Mouse (Mus musculus): ENCODE data around the gene Plin5.
A peak's percentile ranks its signal among the peaks of the same experiment; 100 is the strongest.

The Plin5 gene

DNA sequence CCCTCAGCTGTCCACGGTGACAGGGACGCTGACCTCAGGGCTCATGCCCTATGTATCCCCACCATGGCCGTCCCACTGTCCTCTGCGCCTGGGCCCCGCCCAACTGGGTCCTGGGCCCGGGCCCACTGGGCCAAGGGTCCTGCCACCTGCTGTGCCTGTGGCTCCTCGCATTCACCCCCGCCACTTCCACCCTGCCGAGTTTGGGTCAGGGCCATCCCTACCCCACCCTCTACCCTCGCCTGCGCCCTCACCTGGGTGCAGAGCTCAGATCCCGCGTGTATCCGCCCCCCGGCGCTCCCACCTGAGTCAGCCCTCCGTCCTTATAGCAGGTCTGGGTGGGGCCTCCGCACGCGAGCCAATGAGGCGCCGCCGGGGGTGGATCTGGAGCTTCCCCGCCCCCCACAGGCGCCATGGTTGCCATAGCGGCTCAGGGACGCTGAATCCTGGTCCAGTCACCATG is at the start of gene Plin5:
Plin5 (minus strand) TSS at position 346 of the 460 bp plus-strand sequence.
- DNase-seq (ENCODE audit: inconsistent ontology term) = peak; percentile 74

GRCm38 (mm10) chr17:56165671-56166070 is 48.3 kb upstream of the Plin5 start:
- DNase-seq (ENCODE audit: inconsistent ontology term) = no peak

GRCm38 (mm10) chr17:56164510-56164909 is 47.1 kb upstream of the Plin5 start:
- DNase-seq (ENCODE audit: inconsistent ontology term) = no peak

GRCm38 (mm10) chr17:56163523-56164102 is 46.2 kb upstream of the Plin5 start:
- DNase-seq (ENCODE audit: inconsistent ontology term) = no peak

GRCm38 (mm10) chr17:56162231-56162774 is 44.9 kb upstream of the Plin5 start, which contains the start of gene Tnfaip8l1:
Gene Tnfaip8l1 (plus strand): TSS chr17:56162477.
- peak; percentile 97 for DNase-seq (ENCODE audit: inconsistent ontology term)

DNA sequence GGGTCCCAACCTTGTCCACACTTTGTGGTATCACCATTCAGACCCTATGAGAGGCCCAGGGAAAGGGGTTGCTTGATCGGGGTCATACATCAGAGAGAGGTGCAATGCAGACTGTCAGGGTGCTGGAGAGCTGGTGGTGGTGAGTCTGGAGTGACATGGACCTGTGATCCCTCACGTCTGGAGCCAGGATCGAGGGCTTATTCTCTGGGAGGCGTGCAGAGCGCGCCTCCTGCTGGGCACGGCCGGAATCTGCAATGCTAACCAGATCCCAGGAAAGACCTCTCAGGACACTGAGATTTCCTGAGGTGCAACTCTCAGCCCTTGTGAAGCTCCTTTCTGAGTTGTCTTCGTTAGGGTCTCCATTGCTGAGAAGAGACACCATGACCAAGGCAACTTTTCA is 42.3 kb upstream of the Plin5 start:
- DNase-seq (ENCODE audit: inconsistent ontology term) = peak; percentile 72

DNA sequence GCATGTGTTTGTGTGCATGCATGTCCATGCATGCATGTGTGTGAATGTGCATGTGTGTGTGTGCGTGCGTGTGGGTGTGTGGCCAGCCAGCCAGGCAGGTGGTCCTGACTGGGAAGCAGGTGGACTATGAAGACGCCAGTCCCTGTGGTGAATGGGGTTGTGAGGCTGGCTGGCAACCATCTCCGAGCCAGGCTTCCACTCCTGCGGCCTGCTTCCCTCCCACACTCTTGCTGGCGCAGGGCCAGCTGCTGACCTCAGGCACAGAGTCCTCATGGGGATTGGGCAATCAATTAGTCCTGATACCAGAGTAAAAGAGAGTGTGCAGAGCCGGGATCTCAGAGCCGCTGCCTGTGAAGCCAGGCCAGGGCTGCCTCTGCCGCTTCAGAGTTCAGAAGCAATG is 36.2 kb upstream of the Plin5 start:
- DNase-seq (ENCODE audit: inconsistent ontology term) = peak; percentile 88

DNA sequence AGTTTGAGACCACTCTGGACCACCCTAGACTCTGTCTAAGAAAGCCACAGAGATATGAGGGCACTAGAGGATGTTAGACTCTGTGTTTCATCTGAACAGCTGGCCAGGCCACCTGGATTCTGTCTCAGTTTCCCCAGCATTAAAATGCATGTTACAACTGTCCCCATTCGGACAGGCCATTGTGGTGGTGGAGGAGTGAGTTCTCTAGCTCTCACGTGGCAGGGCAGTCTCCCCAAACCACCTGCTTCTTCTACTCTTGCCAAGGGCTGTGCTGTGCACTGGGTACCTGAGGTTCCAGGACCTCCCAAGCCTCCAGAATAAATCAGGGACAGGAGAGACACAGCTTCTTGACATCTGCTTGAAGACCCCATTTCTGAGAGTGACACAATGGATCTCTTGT is 32.5 kb upstream of the Plin5 start:
- DNase-seq (ENCODE audit: inconsistent ontology term) = no peak

- no peak for DNase-seq (ENCODE audit: inconsistent ontology term)
These were observed 31.6 kb upstream of the Plin5 start for GRCm38 (mm10) chr17:56148790-56149618.

DNA sequence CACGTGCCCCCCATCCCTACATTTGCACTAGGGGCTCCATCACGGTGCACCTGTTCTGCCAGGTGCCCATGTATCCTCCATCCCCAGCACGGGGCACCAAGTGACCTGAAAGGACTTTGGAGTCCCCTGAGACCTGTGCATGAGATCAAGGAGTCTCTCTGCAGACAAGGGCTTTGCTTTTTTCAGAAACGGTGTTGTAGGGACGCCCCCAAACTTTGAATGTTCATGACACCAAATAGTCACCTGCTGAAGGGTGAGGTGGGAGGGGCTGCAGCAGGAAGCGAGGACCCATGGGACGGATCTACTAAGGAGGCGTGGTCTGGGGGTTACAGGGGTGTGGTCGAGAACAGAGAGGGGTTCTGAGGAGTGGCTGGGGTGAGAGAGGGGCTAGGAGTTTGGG is 30.9 kb upstream of the Plin5 start:
- DNase-seq (ENCODE audit: inconsistent ontology term) = no peak

DNA sequence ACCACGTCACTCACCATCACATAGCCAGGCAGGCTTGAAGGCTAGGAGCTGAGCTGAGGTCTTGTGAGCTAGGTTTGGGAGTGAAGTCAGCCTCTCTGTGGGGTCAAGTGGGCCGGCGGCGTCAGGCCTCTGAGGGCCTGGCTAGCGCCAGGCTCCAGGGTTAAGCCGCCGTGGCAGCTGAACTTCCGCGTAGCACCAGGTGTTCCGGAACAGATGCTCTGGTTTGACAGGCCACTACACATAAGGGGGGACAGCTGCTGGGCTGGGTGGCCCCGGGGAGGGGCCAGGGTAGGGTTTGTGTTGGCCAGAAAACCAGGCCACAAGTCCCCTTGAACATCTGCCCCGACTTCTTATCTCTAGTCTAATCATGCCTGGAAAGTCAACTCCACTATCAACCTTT is 30.0 kb upstream of the Plin5 start:
- DNase-seq (ENCODE audit: inconsistent ontology term) = no peak

- no peak for DNase-seq (ENCODE audit: inconsistent ontology term)
These were observed 28.7 kb upstream of the Plin5 start for GRCm38 (mm10) chr17:56146131-56146530.

DNA sequence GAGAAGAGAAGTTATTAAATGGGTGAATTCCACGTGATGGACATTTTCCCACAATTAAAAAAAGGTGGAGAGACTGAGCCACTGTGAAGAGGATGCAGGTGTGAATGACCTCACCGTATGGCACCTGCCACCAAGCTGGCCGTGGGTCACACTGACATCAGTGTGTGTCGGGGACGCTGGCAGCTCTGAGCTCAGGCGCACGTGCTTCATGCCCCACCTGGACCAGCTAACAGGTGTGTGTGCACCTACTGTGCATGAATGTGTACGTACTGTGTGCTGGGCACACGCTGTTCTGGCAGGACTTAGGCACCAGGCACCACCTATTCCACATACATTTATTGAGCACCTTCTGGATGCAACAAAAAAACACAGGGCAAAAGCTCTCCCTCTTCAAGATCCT is 27.1 kb upstream of the Plin5 start:
- DNase-seq (ENCODE audit: inconsistent ontology term) = no peak

DNA sequence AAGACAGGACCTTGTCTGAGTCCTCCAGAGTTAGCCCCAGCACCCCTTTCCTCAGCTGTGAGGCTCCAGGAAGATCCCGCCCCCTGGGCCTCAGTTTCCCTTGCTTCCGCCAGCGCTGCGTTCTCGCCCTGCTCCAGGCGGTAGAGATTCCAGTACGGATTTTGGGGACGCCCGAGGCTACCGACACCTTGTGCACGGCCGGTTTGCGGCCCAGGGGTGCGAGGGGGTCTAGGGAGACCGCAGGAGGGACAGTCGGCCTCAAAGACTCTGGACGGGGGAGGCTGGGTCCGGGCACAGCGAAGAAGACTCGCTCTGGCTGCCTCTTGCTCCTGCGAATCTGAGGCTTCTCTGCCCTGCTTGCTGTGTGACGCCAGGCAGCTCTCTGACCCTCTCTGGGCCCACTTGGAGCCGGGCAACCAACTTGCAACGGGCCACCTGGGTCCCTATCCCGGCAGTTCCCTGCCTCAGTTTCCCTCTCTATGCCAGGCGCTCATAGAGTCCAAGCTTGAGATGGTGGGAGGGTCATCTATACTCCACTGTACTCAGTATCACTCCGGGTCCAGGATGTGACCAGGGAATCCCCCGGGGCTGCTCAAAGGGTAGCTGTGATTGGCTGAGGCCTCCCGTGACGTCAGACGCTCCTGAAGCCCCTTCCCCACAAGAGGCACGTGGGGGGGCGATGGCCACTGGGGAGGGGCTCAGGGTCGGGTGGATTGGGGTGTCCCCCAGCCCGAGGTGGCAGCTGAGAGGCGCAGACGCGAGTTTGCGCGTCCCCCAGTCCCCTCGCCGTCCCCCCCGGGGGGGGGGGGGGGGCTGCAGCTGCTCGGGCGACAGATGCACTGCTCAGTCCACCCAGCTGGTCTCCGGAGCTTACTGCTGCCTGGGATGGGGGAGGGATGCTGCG is 24.6 kb upstream of the Plin5 start:
- no peak for DNase-seq (ENCODE audit: inconsistent ontology term)

DNA sequence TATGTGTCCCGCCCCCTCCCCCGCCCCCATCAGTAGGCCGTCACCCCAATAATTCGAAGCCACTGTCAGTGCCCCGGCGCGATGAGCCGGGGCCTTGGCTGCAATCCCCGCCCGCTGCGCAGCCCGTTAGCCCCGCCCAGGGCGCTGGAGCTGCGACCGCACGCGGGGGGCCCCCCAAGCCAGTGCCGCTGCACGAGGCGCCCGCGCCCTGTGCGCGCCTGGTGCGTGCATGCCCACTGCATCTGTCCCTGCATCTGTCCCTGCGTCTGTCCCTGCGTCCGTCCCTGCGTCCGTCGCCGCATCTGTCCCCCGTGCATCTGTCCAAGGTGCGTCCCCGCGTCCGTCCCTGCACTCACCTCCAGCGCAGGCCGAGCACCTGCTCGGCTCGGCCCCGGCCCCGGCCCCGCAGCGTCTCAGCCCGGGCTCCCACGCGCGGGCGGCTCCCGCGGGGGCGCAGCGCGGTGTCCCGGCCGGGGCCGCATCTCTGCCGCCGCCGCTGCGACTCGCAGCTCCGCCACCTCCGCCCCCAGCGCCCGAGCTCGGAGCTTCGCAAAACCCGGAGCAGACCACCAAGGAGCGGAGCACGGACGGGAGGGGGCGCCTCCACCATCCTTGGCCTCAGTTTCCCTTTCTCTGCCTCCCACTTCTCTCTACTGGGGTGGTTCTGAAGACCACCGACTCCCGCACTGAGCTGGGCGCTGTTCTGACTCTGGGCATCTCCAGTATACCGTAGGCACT is 22.6 kb upstream of the Plin5 start, which contains the start of gene Sema6b:
Sema6b (minus strand) TSS at position 486 of the 738 bp plus-strand sequence.
- peak; percentile 51 for DNase-seq (ENCODE audit: inconsistent ontology term)

DNA sequence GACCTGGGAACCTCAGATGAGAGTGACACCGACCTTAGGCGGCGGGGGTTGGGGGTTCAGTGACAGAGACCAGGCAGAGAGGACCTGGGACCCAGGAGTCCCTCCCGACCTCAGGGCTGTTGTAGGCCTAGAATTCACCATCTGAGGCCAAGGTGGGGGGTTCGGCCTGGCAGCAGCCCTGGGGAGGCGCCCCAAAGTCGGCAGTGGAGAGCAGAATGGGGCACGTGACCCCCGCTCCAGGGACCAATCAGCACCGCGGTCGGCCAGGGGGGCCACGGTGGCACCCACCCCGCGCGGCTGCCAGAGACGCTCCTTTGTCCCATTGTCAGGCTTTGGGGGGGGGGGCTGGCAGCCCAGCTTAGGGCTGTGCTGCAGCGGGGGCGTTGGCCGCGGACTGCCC is 22.0 kb upstream of the Plin5 start:
- no peak for DNase-seq (ENCODE audit: inconsistent ontology term)

DNA sequence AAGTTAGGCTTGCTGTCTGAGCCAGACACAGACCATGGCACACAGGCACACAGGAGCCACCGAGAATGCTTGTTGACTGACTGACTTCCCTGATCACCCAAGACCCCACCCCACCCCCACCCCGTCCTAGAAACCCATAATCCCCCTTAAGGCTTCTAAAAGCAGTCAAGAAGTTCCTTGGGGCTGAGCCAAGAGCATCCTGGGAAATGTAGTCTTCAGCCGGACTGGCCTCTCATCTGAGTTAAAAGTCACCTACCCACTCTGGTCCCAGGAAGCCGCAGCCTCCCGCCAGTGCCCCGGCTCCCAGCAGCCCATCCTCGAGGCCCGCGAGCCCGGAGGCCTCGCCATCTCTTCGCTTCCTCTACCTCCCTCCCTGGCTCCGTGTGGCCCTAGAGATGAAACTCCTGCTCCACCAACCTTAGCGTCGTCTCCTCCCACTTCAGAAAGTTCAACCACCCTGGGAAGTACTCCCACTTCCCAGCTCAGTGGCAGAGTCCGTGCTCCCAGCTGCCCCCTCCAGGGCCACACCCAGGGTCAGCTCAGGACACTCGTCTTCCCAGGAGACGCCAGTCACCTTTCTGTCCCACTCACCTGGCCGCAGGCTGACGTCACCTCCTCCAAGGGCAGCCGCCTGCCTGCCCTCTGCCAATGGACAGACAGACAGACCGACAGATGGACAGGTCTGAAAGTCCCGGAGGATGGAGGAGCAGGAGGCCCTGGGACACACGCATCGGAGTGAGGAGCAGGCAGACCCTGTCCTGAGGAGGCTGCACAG is 20.6 kb upstream of the Plin5 start:
- DNase-seq (ENCODE audit: inconsistent ontology term) = no peak

DNA sequence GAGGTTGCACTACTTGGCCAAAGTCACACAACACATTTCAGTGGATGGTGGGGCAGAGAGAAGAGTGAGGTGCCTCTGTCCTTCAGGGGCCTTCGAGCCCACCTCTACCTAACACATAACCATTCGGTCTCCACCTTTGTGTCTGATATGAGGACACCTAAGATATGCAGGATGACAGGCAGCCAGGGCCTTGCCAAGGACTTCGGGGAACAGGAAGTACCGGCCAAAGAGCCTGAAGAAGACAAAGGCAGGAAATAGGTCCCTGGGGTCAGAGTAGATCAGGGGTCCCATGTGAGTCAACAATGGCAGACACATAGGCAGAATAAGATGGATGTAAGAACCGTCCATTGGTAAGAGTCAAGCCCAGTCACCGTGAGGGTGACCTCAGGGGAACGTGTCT is 19.2 kb upstream of the Plin5 start:
- no peak for DNase-seq (ENCODE audit: inconsistent ontology term)

- peak; percentile 58 for DNase-seq (ENCODE audit: inconsistent ontology term)
These were observed 17.1 kb upstream of the Plin5 start for GRCm38 (mm10) chr17:56134463-56134971.

Data from Muller cell, postnatal 12 days (primary cell).